In the genomic region with DNA sequence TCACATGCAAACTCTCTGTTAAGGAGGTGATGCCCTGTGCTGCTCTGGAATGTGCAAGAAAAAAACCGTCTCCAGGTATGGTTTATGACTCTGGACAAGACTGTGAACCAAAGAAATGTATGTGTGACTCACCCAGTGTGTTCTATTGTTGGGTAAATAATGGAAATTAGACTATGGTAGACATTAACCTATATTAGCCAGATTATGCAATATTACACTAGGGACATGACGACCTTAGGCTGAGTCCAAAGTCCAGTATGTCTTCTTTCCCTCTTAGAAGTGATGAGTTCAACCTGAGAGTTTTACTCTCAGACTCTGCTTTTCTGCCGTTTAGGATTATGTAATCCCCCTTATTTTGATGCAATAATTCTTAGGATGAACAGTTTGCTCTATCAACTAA, we compare ENCODE assay signal across 17 mouse cellular contexts.
"Had no signal": no experiment of that assay in that cellular context is flagged by ENCODE, and none has a peak within 500 bp of the region (broad histone marks: within the 10 kb centered on the region; RNA-seq: fewer than 3 reads in every experiment).

No protein-coding gene starts in this region.

- H3K9me3 ChIP-seq: stomach, embryonic 15.5 days had no signal

- H3K27me3 ChIP-seq: lung, embryonic 15.5 days; midbrain, embryonic 13.5 days; midbrain, embryonic 15.5 days; neural tube, embryonic 12.5 days; stomach, embryonic 15.5 days had no signal

- H3K4me1 ChIP-seq: lung, embryonic 15.5 days; megakaryocyte, embryonic 14.5 days; midbrain, embryonic 13.5 days; midbrain, embryonic 15.5 days; neural tube, embryonic 12.5 days; stomach, embryonic 15.5 days had no signal

- H3K4me2 ChIP-seq: lung, embryonic 15.5 days; midbrain, embryonic 11.5 days; midbrain, embryonic 13.5 days; midbrain, embryonic 15.5 days; neural tube, embryonic 12.5 days; stomach, embryonic 15.5 days had no signal

- H3K4me3 ChIP-seq: lung, embryonic 15.5 days; megakaryocyte, embryonic 14.5 days; midbrain, embryonic 13.5 days; midbrain, embryonic 15.5 days; neural tube, embryonic 12.5 days; stomach, embryonic 15.5 days had no signal

- DNase-seq: liver, postnatal 0 days; lung, adult 2 months; lung, postnatal 14 days; lung, postnatal 36 days; right cerebral cortex, postnatal 14 days; thymus, adult 2 months; thymus, postnatal 25 days had no signal

- H3K27ac ChIP-seq: lung, embryonic 15.5 days; macrophage; midbrain, embryonic 13.5 days; midbrain, embryonic 15.5 days; neural tube, embryonic 12.5 days; stomach, embryonic 15.5 days; stomach, postnatal 0 days had no signal

- H3K36me3 ChIP-seq: lung, embryonic 15.5 days; midbrain, embryonic 13.5 days; midbrain, embryonic 15.5 days; neural tube, embryonic 12.5 days; stomach, embryonic 15.5 days had no signal

- H3K9ac ChIP-seq: liver, postnatal 0 days; lung, embryonic 15.5 days; midbrain, embryonic 13.5 days; midbrain, embryonic 15.5 days; neural tube, embryonic 12.5 days; stomach, embryonic 15.5 days had no signal

- ATAC-seq: liver, postnatal 0 days; lung, postnatal 0 days; midbrain, embryonic 13.5 days; midbrain, embryonic 15.5 days had no signal
